Mouse (Mus musculus): ENCODE data around the gene Olfr1173. TPM values are rescaled to one million over a fixed set of nuclear protein-coding genes. Genes with fewer than 3 reads are reported as not detected.

Olfr1173 gene
- not detected for polyA plus RNA-seq (2014; fragmentation: Illumina TruSeq; extraction: RNeasy Lipid Tissue Mini Kit (QIAGEN cat#74804); ENCODE audit: low read depth, low replicate concordance)

DNA sequence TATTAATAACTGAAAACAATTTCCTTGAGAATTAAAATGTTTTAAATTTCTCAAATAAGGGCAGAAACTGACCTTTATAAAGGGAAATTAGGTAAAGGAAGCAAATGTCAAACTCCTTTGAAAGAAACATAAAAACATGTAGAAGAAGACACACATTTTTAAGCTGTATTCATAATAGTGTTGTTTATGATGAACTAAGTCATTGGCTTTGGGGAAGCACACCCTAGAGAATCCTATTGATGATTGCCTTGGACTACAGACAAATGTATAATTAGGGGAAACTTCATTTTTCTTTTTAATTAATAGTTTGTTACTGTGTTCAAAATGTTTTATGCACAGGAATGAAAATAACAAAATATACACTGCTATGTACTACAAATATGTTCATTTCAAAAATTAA is at the start of gene Olfr1173:
Olfr1173 (minus strand) TSS at position 101 of the 400 bp plus-strand sequence.

DNA sequence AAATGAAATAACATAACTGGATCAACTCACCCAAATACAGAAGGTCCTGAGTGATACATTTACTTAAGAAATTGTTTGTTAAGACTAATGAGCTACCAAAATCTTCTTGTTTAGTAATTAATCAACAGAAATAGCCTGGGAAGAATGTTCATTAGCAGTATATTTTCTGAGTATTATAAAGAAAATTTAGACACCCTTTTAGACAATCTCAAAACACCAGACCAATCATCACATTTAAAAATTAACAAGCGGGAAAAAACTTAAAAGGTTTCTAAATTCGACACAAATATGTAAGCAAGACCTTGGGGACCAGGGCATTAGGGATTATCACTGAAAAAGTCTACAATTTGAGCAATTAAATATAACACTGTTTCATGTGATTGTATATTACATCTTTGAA is 47.4 kb upstream of the Olfr1173 start, which contains the start of gene Olfr1175-ps:
Olfr1175-ps (minus strand) TSS at position 101 of the 400 bp plus-strand sequence.

DNA sequence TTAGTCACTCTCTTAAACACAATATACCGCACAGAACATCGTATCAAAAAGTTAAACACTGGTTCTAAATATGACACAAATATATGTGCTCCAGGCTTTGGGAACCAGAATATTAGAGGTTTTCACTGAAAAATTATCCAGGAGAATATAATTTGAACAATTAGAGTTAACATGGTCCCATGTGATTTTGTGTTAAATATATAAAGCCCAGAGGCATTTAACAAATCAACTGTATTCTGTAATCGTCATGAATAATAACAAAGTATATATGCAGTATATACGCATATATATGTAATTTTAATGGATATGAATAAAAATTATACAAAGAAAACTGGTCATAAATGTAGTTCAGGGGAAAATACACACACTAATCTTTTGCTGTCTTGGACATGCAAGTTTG is 35.4 kb upstream of the Olfr1173 start, which contains the start of gene Olfr1174-ps:
Olfr1174-ps (minus strand) TSS at position 101 of the 400 bp plus-strand sequence.

DNA sequence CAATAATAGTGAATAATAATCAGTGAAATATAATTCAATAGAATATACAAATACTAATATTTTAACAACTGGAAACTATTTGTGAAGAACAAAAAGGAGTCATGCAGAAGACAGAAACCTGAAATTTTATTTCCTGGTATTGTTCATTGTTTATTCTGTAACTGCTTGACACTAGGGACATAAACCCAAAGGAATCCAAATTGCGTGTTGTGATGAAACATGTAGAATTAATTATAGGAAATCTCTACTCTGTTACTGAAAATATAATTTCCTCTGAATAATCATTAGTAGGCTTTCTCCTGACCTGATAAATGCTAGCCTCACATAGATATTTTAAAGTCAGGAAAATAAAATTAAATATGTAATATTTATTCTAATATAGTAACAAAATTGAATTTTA is 51.4 kb downstream of the Olfr1173 start, which contains the start of gene Olfr1170:
Olfr1170 (minus strand) TSS at position 101 of the 400 bp plus-strand sequence.

Other genes starting within 250 kb of the Olfr1173 start
- not detected for gene Olfr73, start 242.2 kb downstream of the Olfr1173 start, polyA plus RNA-seq (2014; fragmentation: Illumina TruSeq; extraction: RNeasy Lipid Tissue Mini Kit (QIAGEN cat#74804); ENCODE audit: low read depth, low replicate concordance)
- gene Olfr1162, start 228.7 kb downstream of the Olfr1173 start, polyA plus RNA-seq (2014; fragmentation: Illumina TruSeq; extraction: RNeasy Lipid Tissue Mini Kit (QIAGEN cat#74804); ENCODE audit: low read depth, low replicate concordance): not detected
- not detected for gene Olfr1163, start 208.0 kb downstream of the Olfr1173 start, polyA plus RNA-seq (2014; fragmentation: Illumina TruSeq; extraction: RNeasy Lipid Tissue Mini Kit (QIAGEN cat#74804); ENCODE audit: low read depth, low replicate concordance)
- not detected for gene Olfr1164, start 185.9 kb downstream of the Olfr1173 start, polyA plus RNA-seq (2014; fragmentation: Illumina TruSeq; extraction: RNeasy Lipid Tissue Mini Kit (QIAGEN cat#74804); ENCODE audit: low read depth, low replicate concordance)
- not detected for gene Olfr1166, start 151.6 kb downstream of the Olfr1173 start, polyA plus RNA-seq (2014; fragmentation: Illumina TruSeq; extraction: RNeasy Lipid Tissue Mini Kit (QIAGEN cat#74804); ENCODE audit: low read depth, low replicate concordance)
- not detected for gene Olfr1167, start 124.7 kb downstream of the Olfr1173 start, polyA plus RNA-seq (2014; fragmentation: Illumina TruSeq; extraction: RNeasy Lipid Tissue Mini Kit (QIAGEN cat#74804); ENCODE audit: low read depth, low replicate concordance)
- gene Olfr1168, start 98.0 kb downstream of the Olfr1173 start, polyA plus RNA-seq (2014; fragmentation: Illumina TruSeq; extraction: RNeasy Lipid Tissue Mini Kit (QIAGEN cat#74804); ENCODE audit: low read depth, low replicate concordance): not detected
- not detected for gene Olfr1170, start 51.5 kb downstream of the Olfr1173 start, polyA plus RNA-seq (2014; fragmentation: Illumina TruSeq; extraction: RNeasy Lipid Tissue Mini Kit (QIAGEN cat#74804); ENCODE audit: low read depth, low replicate concordance)
- not detected for gene Olfr1174-ps, start 35.3 kb upstream of the Olfr1173 start, polyA plus RNA-seq (2014; fragmentation: Illumina TruSeq; extraction: RNeasy Lipid Tissue Mini Kit (QIAGEN cat#74804); ENCODE audit: low read depth, low replicate concordance)
- not detected for gene Olfr1175-ps, start 47.3 kb upstream of the Olfr1173 start, polyA plus RNA-seq (2014; fragmentation: Illumina TruSeq; extraction: RNeasy Lipid Tissue Mini Kit (QIAGEN cat#74804); ENCODE audit: low read depth, low replicate concordance)
- not detected for gene Olfr1176, start 56.8 kb upstream of the Olfr1173 start, polyA plus RNA-seq (2014; fragmentation: Illumina TruSeq; extraction: RNeasy Lipid Tissue Mini Kit (QIAGEN cat#74804); ENCODE audit: low read depth, low replicate concordance)
- not detected for gene Olfr1177-ps, start 66.6 kb upstream of the Olfr1173 start, polyA plus RNA-seq (2014; fragmentation: Illumina TruSeq; extraction: RNeasy Lipid Tissue Mini Kit (QIAGEN cat#74804); ENCODE audit: low read depth, low replicate concordance)
- not detected for gene Olfr1178, start 107.2 kb upstream of the Olfr1173 start, polyA plus RNA-seq (2014; fragmentation: Illumina TruSeq; extraction: RNeasy Lipid Tissue Mini Kit (QIAGEN cat#74804); ENCODE audit: low read depth, low replicate concordance)
- gene Olfr1179, start 126.6 kb upstream of the Olfr1173 start, polyA plus RNA-seq (2014; fragmentation: Illumina TruSeq; extraction: RNeasy Lipid Tissue Mini Kit (QIAGEN cat#74804); ENCODE audit: low read depth, low replicate concordance): not detected
- gene Olfr1180, start 139.3 kb upstream of the Olfr1173 start, polyA plus RNA-seq (2014; fragmentation: Illumina TruSeq; extraction: RNeasy Lipid Tissue Mini Kit (QIAGEN cat#74804); ENCODE audit: low read depth, low replicate concordance): not detected
- not detected for gene Olfr1181, start 146.3 kb upstream of the Olfr1173 start, polyA plus RNA-seq (2014; fragmentation: Illumina TruSeq; extraction: RNeasy Lipid Tissue Mini Kit (QIAGEN cat#74804); ENCODE audit: low read depth, low replicate concordance)
- not detected for gene Gm13757, start 169.3 kb upstream of the Olfr1173 start, polyA plus RNA-seq (2014; fragmentation: Illumina TruSeq; extraction: RNeasy Lipid Tissue Mini Kit (QIAGEN cat#74804); ENCODE audit: low read depth, low replicate concordance)
- gene Olfr1183, start 175.0 kb upstream of the Olfr1173 start, polyA plus RNA-seq (2014; fragmentation: Illumina TruSeq; extraction: RNeasy Lipid Tissue Mini Kit (QIAGEN cat#74804); ENCODE audit: low read depth, low replicate concordance): not detected
- gene Olfr1184, start 203.7 kb upstream of the Olfr1173 start, polyA plus RNA-seq (2014; fragmentation: Illumina TruSeq; extraction: RNeasy Lipid Tissue Mini Kit (QIAGEN cat#74804); ENCODE audit: low read depth, low replicate concordance): not detected
- not detected for gene Olfr1185-ps1, start 213.4 kb upstream of the Olfr1173 start, polyA plus RNA-seq (2014; fragmentation: Illumina TruSeq; extraction: RNeasy Lipid Tissue Mini Kit (QIAGEN cat#74804); ENCODE audit: low read depth, low replicate concordance)
- gene Olfr1186, start 238.7 kb upstream of the Olfr1173 start, polyA plus RNA-seq (2014; fragmentation: Illumina TruSeq; extraction: RNeasy Lipid Tissue Mini Kit (QIAGEN cat#74804); ENCODE audit: low read depth, low replicate concordance): not detected

All from sigmoid colon, adult 10 weeks (tissue).